Mouse (Mus musculus): ENCODE measurements at regions not wholly inside any gene's neighbourhood (a gene's known extent, or its start where the extent isn't known, plus 50 kb on each side); places are given as distances from the start of the nearest gene placed in this dataset.

DNA sequence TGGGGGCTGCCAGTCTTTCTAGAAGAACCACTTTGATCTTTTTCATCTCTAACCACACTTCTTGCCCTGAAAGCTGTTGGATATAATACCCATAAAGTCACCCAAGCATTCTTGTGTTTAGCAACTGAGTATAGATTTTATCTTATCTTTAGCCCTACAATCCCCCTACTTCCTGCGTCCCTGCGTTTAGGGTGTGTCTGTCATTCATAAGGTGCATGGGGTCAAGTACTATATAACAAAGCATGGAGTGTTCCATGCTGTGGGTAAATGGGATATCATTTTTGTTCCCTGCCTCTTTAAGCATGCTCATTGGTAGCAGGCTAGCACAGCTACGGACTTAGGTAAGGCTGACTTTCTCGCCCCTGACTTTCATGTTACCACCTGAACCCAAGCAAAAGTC lies 122.5 kb upstream of the Twist2 start:
- no peak for DNase-seq (ENCODE audit: low spot score)

DNA sequence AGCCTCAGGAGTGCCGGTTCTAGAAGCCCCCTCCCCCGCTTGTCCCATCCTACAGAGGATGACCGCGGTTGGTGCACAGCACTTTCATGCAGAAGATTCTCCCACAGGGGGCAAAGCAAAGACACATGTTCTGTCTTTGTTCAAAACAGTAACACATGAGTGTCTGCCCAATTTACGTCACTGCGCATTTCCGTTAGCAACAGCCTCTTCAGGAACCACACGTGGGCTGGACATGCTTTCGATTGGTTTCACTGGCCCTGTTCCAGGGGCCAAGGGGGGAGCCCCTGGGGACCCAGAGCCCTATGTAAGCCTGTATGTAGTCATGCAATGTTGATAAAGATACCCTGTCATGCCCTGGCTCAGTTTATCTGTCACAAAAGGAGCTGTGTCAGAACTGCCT lies 116.2 kb upstream of the Twist2 start:
- no peak for DNase-seq (ENCODE audit: low spot score)

DNA sequence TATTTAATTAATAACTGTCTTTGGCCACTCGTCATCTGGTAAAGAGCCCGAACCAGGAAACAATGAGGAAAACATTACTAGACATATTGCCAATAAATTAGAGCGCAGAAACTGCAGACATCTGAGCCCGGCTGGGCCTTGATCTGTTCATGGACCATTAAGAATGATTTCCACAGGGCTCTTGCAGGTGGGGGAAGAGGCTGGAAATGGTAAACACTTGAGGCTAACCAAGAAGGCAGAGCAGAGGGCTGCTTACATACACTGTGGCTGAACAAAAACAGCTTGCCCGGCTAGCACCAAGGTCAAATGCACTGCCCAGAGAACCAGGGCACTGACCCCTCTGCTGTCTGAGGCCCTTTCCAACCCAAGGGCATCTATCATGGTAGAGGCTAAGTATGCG lies 115.5 kb upstream of the Twist2 start:
- DNase-seq (ENCODE audit: low spot score): no peak

DNA sequence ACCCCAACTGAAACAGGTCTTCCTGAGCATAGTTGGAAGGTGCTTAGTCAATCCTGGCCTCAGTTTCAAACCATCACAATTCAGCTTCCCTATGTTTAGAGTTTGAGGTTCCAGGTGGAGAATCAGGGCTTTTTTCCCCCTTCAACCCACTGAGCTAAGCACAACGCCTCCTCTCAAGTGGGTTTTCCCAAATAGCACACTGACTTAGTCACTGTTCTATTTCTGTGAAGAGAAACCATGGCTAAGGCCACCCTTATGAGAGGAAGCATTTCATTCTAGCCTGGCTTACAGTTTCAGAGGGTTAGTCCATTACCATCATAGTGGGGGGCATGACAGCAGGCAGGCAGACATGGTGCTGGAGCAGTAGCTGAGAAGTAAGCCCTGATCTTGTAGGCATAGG lies 109.7 kb upstream of the Twist2 start:
- DNase-seq (ENCODE audit: low spot score): no peak

DNA sequence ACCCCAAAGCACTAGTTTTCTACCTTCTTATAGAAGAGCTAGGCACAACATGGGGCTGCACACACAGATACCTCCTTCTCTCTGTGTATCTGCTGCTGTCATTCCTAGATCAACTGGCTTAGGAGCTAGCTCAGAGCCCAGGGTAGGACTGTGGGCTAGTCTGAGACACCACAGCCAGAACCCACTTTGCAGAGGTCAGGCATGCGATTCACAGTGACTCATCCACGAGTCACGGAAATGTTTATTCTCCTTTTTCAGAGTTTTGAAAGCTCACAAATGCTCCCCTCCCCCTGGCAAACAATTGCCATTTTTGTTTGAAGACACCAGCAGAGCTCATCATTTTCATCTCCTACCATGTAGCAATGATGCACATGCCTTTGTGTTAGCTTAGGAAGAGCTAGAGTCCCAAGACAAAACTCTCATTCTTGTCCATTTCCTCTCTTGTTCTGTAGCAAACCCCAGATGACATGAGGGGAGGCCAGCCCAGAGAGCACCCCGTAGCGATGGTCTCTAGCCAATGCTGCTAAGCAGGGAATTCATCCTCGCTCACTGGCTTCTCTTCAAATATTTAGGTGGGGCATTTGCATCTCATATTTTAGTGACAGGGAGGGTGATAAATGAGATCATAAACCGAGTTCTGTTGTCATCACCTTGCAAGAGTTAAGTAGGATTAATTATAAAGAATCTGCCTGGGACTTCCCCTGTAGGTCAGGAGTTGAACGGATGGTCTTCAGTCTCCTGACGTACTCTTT lies 108.4 kb upstream of the Twist2 start:
- DNase-seq (ENCODE audit: low spot score): no peak

DNA sequence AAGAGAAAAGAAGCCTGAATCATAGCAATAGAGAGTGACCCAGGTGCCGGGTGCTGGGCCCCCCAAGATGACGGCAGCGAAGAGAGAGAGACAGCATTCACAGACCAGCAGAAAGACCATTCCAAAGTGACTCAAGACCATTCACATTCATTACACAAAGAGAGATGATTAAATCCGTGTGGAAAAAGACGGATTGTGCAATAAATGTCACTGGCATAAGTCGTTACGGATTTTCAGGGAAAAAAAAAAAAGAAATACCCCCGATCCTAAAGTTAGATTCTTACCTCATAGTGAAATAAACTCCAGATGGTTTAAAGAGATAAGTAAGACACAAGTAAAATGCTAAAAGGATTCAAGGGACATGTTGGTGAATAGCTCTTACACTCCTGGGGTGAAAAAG lies 104.2 kb upstream of the Twist2 start:
- DNase-seq (ENCODE audit: low spot score): no peak

DNA sequence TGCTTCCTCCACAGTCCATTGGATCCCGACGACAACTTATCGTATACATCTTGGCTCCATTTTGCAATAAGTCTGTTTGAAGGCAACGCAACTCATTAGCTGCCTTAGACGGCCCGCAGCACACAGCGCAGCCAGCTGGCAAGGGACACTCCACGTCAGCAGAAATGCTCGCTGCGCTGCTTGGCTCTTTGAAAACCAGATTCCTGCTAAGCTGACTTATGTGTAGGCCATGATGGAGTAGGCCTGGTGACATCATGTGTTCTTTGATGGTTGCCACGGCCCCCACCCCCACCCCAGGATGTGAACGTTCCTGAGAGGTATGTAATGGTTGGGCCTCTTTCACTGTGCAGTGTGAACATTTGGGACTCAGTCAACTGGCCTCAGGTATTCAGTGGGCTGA lies 99.8 kb upstream of the Twist2 start:
- DNase-seq (ENCODE audit: low spot score): no peak

DNA sequence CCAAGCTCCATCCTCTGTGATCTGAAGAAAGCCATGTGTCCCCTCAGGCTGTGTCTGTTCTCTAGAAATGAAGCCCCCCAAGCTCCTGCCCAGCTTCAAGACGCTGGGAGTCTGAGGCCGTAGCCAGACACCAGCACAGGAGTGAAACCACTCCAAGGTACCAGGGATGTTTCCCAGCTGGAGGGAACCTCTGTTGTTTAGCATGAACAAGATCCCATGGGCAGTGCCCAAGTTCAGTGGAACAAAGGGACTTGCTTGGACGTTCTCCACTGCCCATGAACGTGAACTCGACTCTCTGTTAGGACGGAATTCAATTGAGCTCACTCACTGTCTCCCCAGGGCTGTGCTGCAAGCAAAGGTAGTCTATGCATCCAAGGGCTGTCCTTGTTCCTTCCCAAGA lies 99.2 kb upstream of the Twist2 start:
- DNase-seq (ENCODE audit: low spot score): no peak

DNA sequence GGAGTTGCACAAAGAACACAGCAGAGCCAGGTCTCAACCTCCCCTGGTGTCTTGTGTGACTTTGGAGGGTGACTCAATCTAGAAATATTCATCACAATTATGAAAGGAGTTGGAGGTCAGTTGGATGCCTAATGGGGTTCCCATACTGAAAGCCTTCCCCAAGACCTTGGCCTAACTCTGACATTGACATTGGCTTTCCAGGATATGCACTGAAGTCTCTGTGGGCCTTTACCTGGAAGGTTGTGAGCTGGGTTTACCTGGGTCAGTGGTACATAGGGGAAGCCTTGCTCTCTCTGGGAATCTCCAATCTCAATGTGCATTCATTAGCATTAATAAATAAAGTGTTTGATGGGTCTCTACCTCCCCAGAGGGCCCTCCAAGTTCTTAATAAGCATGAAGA lies 98.5 kb upstream of the Twist2 start:
- DNase-seq (ENCODE audit: low spot score): no peak

DNA sequence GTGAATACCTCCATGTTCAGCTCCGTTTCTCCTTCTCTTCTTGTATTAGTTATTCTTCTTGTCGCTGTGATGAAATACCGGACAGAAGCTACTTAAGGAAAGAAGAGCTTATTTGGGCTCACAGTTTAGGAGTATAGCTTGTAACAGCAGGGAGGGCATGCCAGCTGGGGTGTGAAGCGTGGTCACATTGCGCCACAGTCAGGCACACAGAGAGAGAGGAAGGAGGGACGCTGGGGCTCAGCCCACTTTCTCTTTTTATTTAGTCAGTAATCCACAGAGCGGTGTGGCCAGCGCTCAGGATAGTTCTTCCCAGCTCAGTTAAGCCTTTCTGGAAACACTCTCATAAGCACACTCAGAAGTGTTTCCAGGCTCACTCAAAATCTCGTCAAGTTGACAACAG lies 95.8 kb upstream of the Twist2 start:
- DNase-seq (ENCODE audit: low spot score): no peak

DNA sequence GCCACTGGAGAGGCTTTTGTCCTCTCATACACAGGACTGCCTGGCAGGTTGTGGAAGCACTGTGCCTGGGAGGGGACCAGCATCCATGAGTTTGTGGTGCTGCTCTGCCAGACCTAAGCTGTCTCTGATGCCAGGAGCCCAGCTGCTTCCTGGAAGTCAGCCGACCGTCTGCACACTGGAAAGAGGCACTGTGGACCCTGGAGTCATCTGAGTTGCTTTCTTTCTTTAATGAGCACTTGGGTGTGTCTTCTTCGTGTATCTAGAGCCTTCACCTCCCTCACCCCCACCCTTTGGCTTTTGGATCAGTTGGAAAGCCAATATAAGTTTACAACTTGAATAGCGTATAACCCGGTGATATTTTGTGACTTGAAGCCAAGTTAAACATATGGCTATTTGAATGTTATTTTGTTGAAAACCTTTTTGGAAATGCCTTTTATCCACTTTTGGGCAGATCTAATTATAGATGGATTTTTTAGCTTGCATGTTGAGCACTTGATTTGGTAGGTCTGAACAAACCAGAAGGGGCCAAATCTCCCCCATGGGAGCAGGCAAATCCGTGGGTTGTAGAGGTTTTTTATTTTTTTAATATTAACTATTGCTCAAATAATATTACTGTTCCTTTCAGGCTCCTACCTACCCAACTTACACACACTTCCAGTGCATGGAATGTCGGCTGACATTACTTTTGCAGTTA lies 92.6 kb upstream of the Twist2 start:
- no peak for DNase-seq (ENCODE audit: low spot score)

DNA sequence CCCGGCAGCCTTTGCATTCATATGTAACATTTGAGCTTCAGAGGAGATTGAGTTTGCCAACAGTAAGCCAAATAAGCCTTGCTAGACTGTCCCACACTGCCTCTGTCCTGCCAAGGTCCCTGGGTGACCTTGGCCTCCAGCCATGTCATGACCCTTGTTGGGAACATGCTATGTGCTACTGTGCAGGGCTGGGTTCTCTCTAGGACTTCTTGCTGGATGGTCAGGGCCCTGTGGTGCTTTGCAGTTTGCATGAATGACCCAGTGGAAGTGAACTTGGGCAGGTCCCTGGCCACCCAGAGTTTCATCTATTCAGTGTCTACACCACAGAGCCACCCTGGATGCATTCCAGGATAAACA lies 92.0 kb upstream of the Twist2 start:
- DNase-seq (ENCODE audit: low spot score): no peak

DNA sequence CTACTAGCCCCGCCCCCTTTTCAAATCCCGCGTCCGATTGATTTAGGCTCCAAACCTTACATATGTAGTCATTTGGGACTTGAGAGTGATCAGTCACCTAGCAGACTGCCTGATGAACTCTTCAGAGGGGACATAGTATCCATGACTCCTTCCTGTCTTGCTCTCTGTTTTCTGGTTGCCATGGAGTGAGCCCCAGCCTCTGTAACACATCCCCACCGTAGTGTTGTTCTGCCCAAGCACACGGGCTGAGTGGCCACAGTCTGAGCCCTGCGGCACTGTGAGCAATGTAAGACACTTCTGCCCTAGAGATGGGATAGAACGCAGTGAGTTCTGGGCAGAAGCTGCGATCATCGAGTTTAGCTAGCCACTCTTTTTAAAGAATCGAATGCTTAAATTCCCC lies 88.1 kb upstream of the Twist2 start:
- DNase-seq (ENCODE audit: low spot score): no peak

DNA sequence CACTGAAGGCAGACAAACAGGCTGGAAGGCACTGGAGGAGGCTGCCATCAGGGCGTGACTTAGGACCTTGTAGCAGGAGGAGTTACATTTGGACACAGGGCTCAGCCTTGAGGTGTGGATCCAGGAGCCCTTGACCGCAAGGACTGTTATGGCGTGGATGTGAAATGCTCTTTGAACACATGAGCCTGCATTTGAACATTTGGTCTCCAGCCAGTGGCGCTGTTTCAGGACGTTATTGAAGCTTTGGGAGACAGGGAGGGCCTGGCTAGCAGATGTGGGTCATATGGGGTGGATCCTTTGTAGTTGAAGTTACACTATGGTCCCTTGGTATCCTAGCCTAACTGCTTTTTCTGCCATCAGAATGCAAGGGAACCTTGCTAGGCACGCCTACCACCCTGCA lies 87.0 kb upstream of the Twist2 start:
- no peak for DNase-seq (ENCODE audit: low spot score)

DNA sequence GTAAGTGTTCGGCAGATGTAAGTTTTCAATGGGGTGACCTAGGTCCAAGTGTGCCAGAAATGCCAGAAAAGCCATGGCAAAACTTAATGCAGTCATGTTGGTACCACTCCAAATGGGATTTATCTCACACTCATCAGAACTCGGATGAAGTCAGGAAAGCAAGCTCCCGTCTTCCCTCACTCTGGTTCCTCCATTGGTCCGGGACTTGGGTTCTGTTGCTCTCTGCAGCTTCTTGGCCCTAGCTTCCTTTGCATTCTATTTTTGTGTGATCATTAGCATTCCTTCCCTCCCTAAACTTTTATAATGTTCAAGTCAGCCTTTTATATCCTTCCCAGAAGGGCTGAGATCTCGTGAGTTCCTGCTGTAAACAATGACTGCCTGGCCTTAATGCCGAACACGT lies 85.9 kb upstream of the Twist2 start:
- no peak for DNase-seq (ENCODE audit: low spot score)

DNA sequence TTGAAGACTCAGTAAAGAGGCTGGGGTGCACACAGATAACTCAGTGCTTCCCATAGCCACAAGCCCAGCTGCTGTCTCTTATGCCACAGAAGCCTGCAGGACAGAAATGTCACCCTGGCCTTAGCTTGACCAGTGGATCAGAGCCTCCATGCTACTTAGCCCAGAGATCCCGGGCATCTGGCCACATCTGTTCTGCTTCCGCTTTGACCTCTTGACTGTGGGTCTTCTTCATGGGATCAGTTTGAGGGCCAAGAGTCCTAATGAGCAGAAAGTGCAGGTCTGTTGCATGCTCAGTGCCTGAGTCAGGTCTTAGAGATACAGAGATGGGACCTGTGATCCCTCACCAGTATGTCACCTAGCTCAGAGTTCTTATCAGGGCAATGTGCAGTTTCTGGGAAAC lies 85.5 kb upstream of the Twist2 start:
- DNase-seq (ENCODE audit: low spot score): no peak

DNA sequence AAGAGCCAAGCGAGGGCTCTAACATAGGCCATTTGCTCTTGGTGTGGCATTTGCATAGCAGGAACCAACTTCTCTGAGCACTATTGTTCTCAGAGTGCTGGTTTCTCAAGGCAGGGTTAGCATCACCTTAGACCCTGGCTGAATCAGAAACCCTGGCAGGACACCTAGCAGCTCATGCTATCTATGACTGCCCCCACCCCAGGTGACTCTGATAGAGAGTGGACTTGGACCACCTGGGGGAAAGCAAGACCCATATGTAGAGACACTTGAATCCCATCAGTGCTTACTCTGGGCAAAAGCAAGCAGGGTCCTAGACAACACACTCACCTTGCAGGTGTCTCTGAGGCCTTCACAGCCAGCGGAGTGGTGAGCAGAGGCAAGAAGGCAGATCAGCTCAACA lies 84.4 kb upstream of the Twist2 start:
- DNase-seq (ENCODE audit: low spot score): no peak

DNA sequence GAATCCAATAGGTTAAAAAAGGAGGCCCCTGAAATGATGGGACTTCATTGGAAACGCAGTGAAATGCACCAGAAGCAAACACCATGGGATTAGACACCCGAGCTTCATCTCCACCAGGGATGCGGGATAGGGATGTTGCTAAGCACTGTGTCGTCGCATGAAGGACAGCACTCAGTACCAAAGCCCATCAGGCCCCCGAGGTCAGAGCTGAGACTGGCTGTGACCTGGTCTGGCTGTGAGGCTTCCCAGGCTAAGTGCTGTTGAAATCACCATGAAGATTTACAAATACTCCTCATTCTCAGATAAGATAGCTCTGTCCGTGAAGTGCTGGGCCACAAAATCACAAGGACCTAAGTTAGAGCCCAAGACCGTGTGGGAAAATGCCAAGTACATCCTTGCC lies 83.3 kb upstream of the Twist2 start:
- DNase-seq (ENCODE audit: low spot score): no peak

DNA sequence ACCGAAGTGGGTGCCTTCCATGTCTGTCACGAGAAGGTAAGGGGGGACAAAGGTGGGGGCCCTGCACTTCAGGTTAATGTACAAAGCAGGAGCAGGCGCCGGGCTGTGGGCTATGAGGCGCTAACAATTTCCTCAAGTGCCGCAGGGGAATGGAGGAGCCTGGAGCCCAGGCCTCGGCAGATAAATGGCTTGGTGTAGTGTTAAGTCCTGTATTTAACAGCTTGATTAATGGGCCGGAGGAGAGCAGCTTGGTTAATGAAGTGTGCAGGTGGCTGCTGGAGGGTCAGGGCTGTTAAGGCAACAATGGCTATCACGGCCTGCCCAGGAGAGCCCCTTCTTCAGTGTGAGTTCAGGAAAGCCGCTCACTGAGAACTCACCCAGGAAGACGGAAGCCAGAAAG lies 72.0 kb upstream of the Twist2 start:
- no peak for DNase-seq (ENCODE audit: low spot score)

DNA sequence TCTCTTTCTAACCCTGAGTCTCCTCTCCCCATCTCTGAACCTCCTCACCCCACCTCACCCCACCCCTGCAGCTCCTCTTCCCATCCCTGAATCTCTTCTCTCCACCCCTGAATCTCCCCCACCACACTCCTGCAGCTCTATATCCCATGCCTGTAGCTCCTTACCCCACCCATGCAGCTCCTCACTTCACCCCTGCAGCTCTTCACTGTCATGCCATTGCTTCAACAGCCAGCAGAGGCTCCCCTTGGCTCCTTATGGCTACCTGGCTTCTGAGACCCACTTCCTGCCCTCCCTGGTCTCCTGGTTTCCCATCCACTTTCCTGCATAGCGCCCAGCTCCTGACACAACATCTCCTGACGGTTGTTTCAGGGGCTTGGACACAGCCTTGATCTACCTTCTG lies 71.0 kb upstream of the Twist2 start:
- no peak for DNase-seq (ENCODE audit: low spot score)

DNA sequence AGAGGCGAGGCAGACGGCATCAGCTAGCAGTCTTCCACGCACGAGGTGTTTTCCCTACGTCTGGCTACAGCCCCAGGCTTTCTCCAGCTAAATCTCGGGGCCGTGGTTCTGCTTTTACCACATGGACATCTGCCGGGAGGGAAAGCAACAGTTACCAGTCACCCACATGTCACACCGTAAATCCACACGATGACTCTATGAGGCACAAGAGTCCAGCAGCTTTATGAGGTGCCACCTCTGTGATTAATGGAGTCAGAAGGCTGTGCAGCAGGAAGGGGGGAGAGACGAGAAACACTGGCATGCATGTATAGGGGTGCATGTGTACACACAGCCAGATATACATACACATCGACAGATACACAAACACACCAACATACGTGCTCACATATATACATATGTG lies 69.6 kb upstream of the Twist2 start:
- DNase-seq (ENCODE audit: low spot score): no peak

DNA sequence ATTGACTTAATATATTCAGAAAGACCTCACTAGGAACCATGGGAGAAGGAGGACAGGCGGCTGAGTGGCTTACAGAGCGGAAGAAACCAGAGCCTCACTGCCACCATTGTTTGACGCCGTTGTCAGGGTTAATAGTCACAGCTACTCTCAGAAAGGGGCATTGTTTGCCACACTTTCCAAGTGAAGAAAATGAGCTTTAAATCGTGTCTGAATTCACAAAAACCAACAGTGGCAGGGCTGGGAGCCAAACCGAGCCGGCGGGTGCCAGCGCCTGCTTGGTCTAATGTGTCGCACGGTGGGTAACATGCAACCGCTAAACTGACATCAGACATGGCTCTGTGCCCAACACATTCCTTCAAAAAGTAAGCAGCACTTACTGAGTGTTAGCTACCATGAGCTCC lies 68.8 kb upstream of the Twist2 start:
- no peak for DNase-seq (ENCODE audit: low spot score)

DNA sequence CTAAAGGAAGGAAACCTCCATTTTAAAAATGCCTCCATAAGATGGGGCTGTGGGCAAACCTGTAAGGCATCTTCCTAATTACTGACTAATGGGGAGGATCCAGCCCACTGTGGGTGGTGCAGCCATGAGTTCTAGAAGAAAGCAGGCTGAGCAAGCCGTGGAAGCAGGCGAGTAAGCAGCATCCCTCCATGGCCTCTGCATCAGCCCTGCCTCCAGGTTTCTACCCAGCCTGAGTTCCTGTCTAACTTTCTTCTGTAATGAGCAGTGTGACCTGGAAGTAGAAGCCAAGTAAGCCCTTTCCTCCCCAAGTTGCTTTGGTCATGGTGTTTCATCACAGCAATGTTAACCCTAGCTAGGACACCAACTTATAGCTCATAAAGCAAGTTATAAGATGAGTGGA lies 66.5 kb upstream of the Twist2 start:
- DNase-seq (ENCODE audit: low spot score): no peak

DNA sequence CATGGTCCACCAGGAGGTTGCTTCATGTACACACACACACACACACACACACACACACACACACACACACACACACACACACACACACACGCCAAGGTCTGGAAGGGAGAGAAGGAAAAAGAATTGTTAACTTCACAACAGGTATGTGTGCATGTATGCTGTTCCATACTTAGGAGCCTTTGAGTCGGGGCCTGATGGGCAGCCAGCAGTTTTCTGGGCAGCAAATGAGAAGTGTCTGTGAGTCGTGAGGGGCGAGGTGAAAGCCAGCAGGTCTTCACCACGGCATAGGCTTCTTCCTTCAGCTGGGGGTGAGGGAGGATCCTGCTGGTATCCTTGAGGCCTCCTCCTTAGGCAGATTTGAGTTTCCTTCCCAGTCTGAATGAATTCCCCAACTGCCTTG lies 65.8 kb upstream of the Twist2 start:
- DNase-seq (ENCODE audit: low spot score): no peak

Measured in T-cell, adult 2 months (primary cell).